Mouse (Mus musculus): Measurements from ENCODE around the gene Wdr37. TPM values are rescaled to one million over a fixed set of nuclear protein-coding genes. Genes with fewer than 3 reads are reported as not detected.

Gene Wdr37
- polyA plus RNA-seq, 1 experiment from 2014 or later: 35.6 TPM

DNA sequence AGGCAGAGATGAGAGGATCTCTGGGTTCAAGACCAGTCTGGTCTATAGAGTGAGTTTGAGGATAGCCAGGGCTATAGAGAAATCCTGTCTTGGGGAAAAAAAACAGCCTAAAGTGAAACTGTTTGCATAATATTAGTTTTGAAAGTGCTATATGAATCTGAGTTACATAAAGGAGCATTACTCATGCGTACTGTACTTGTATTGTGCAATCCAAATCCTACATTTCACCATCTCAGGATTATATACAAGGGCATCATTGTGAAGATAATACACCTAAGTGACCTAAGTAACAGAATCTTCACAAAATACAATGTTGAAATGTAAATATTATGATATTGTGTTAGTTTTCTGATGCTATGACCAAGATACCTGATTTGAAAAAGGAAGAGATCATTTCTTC is 2.1 kb upstream of the Wdr37 start:
- Histone ChIP-seq H3K9ac (replicated peaks; ENCODE audit: low read length) (no peak overlapping the region), H3K27me3 (ENCODE audit: control insufficient read depth, insufficient read depth, low read length) (no peaks in the 10 kb centered on the region), H3K9me3 (replicated peaks; ENCODE audit: control insufficient read depth, low read length) (no peaks in the 10 kb centered on the region), H3K4me3 (ENCODE audit: low read depth, low read length) (no peak overlapping the region), H3K4me2 (ENCODE audit: low read depth, low read length) (no peak overlapping the region), H3K36me3 (replicated peaks; ENCODE audit: control insufficient read depth, insufficient read depth, low read depth, low read length) (no peaks in the 10 kb centered on the region), H3K4me1 (ENCODE audit: control insufficient read depth, insufficient read depth, low read length) (no peaks in the 10 kb centered on the region), H3K27ac (replicated peaks; ENCODE audit: low read depth, low read length) (no peak overlapping the region)
- WGBS: 94% methylated on average over 1 of the region's 1 CpGs
- DNase-seq (ENCODE audit: low spot score) (no peak), ATAC-seq (replicated peaks; ENCODE audit: insufficient number of reproducible peaks, low FRiP score, low TSS enrichment, low read depth) (no peak)

DNA sequence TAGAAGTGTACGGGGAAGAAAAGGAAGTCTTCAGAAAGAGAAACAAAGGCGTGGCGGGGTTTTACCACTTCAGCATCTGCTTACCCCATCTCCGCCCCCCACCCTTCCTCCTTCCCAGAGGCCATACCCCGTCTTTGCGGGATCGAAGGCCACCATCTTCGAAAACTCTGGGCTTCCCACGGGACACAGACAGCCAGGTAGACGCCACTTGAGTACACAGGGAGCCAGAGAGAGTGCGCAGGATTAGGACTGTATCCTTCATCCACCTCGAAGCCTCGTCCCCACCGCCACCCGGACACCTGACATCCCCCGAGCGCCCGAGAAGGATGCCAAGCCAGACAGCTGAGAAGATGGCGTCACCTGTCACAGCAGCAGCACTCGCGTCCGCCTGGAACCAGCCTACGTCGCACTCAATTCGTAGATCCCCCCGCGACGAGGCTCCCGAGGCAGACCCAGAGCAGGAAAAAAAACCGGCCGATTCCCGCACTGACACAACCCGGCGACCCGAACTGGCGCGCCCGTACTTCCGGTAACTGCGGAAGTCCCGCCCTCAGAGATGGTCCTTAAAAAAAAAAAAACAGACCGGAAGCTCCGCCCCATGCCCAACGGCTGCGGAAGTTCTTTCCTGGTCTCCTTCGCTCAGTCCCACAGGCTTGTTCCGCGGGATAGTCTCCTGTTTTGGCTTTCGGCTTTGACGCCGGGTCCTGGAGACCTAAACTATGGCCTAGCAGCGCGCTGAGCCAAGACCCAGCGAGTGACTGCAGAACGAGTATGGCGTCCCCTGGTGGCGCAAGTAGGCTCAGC is 997 bp downstream of the Wdr37 start:
- Histone ChIP-seq H3K9me3 (replicated peaks; ENCODE audit: control insufficient read depth, low read length) (no peaks in the 10 kb centered on the region), H3K27ac (replicated peaks; ENCODE audit: low read depth, low read length) (peak overlapping the region; percentile 93), H3K27me3 (ENCODE audit: control insufficient read depth, insufficient read depth, low read length) (no peaks in the 10 kb centered on the region), H3K36me3 (replicated peaks; ENCODE audit: control insufficient read depth, insufficient read depth, low read depth, low read length) (no peaks in the 10 kb centered on the region), H3K9ac (replicated peaks; ENCODE audit: low read length) (peak overlapping the region; percentile 85), H3K4me3 (ENCODE audit: low read depth, low read length) (peak overlapping the region; percentile 85), H3K4me2 (ENCODE audit: low read depth, low read length) (peak overlapping the region; percentile 68), H3K4me1 (ENCODE audit: control insufficient read depth, insufficient read depth, low read length) (no peaks in the 10 kb centered on the region)
- WGBS: under 1% methylated on average over 57 of the region's 57 CpGs
- DNase-seq (ENCODE audit: low spot score) (peak; percentile 92), ATAC-seq (replicated peaks; ENCODE audit: insufficient number of reproducible peaks, low FRiP score, low TSS enrichment, low read depth) (peak; percentile 92)

DNA sequence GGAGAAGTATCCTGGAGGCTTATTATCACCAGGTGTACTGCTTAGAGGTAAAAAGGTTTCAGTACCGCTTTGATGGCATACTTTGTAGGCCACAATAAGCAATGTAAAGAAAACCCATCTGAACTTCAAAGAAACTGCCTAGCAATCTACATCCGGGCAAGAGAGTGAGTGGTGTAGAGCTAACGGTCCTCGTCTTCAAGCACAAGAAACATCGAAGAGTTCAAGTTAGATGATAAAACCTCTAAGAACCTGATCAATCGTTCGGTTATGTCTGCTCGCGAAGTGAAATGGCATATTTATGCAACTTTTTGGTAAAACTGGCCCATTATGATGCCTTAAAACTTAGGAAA is 1.6 kb downstream of the Wdr37 start:
- no peaks in the 10 kb centered on the region for H3K36me3 ChIP-seq (replicated peaks; ENCODE audit: control insufficient read depth, insufficient read depth, low read depth, low read length)
- 4% methylated on average over 9 of the region's 9 CpGs for WGBS
- ATAC-seq (replicated peaks; ENCODE audit: insufficient number of reproducible peaks, low FRiP score, low TSS enrichment, low read depth): no peak

DNA sequence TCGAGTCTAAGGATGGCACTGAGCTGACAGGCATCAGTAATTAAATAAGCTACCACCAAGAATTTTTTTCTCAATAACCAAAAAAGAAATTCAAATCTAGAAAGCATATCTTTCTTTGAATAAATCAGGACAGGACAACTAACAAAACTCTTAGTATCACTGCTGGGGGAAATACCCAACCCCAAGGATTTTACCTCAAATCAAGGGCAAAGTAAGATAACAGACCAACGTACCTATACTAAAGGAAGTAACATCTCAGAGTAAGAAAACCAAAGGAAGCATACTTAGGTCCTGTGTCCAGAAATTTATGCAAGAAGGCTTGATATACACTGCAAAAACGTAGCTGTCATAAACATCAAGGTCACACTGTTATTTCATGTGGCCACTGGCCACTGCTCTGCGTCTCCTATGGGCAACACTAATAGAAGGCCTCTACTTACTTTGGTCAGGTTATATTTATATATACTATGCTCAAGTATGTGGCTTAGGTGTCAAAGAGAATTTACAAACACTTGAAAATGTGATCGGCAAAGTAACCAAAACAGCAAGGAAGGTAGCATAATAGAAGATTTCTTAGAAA is 2.0 kb downstream of the Wdr37 start:
- H3K4me3 ChIP-seq (ENCODE audit: low read depth, low read length): peak overlapping the region; percentile 85
- DNase-seq (ENCODE audit: low spot score) (no peak), ATAC-seq (replicated peaks; ENCODE audit: insufficient number of reproducible peaks, low FRiP score, low TSS enrichment, low read depth) (no peak)
- H3K27me3 ChIP-seq (ENCODE audit: control insufficient read depth, insufficient read depth, low read length): no peaks in the 10 kb centered on the region
- H3K9me3 ChIP-seq (replicated peaks; ENCODE audit: control insufficient read depth, low read length): no peaks in the 10 kb centered on the region
- H3K9ac ChIP-seq (replicated peaks; ENCODE audit: low read length): peak overlapping the region; percentile 85
- no peak overlapping the region for H3K27ac ChIP-seq (replicated peaks; ENCODE audit: low read depth, low read length)
- no peaks in the 10 kb centered on the region for H3K36me3 ChIP-seq (replicated peaks; ENCODE audit: control insufficient read depth, insufficient read depth, low read depth, low read length)
- H3K4me1 ChIP-seq (ENCODE audit: control insufficient read depth, insufficient read depth, low read length): no peaks in the 10 kb centered on the region
- peak overlapping the region; percentile 68 for H3K4me2 ChIP-seq (ENCODE audit: low read depth, low read length)
- WGBS: 75% methylated on average over 5 of the region's 5 CpGs

More for the DNA sequence above, 1.6 kb downstream of the Wdr37 start:
- no peak for DNase-seq (ENCODE audit: low spot score)
- peak overlapping the region; percentile 85 for H3K4me3 ChIP-seq (ENCODE audit: low read depth, low read length)
- peak overlapping the region; percentile 65; the same call in 1 of the 2 replicates for H3K27ac ChIP-seq (replicated peaks; ENCODE audit: low read depth, low read length)
- peak overlapping the region; percentile 85 for H3K9ac ChIP-seq (replicated peaks; ENCODE audit: low read length)
- no peaks in the 10 kb centered on the region for H3K9me3 ChIP-seq (replicated peaks; ENCODE audit: control insufficient read depth, low read length)
- H3K4me2 ChIP-seq (ENCODE audit: low read depth, low read length): peak overlapping the region; percentile 68
- no peaks in the 10 kb centered on the region for H3K27me3 ChIP-seq (ENCODE audit: control insufficient read depth, insufficient read depth, low read length)
- no peaks in the 10 kb centered on the region for H3K4me1 ChIP-seq (ENCODE audit: control insufficient read depth, insufficient read depth, low read length)

DNA sequence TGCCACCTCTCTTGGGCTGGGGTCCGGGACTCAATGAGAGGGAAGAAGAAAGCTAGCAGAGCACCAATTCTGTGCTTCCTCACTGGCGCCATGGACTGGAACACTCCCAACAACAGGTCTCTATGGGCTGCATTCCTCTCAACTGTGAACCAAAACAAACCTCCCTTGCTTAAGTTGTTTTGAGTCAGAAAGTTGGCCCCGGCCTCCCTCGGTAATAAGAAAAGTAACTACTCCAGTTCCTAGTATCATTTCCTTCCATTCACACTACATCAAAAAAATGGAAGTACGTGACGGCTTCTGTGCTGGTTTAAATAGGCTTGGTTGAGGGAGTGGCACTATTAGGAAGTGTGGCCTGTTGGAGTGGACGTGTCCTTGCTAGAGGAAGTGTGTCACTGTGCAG is 5.1 kb downstream of the Wdr37 start:
- no peak overlapping the region for H3K4me2 ChIP-seq (ENCODE audit: low read depth, low read length)
- ATAC-seq (replicated peaks; ENCODE audit: insufficient number of reproducible peaks, low FRiP score, low TSS enrichment, low read depth): no peak
- H3K27me3 ChIP-seq (ENCODE audit: control insufficient read depth, insufficient read depth, low read length): no peaks in the 10 kb centered on the region
- no peak overlapping the region for H3K9ac ChIP-seq (replicated peaks; ENCODE audit: low read length)
- no peaks in the 10 kb centered on the region for H3K36me3 ChIP-seq (replicated peaks; ENCODE audit: control insufficient read depth, insufficient read depth, low read depth, low read length)
- no peak for DNase-seq (ENCODE audit: low spot score)
- H3K4me3 ChIP-seq (ENCODE audit: low read depth, low read length): no peak overlapping the region
- H3K4me1 ChIP-seq (ENCODE audit: control insufficient read depth, insufficient read depth, low read length): no peaks in the 10 kb centered on the region
- no peak overlapping the region for H3K27ac ChIP-seq (replicated peaks; ENCODE audit: low read depth, low read length)
- 91% methylated on average over 7 of the region's 7 CpGs for WGBS
- H3K9me3 ChIP-seq (replicated peaks; ENCODE audit: control insufficient read depth, low read length): no peaks in the 10 kb centered on the region

DNA sequence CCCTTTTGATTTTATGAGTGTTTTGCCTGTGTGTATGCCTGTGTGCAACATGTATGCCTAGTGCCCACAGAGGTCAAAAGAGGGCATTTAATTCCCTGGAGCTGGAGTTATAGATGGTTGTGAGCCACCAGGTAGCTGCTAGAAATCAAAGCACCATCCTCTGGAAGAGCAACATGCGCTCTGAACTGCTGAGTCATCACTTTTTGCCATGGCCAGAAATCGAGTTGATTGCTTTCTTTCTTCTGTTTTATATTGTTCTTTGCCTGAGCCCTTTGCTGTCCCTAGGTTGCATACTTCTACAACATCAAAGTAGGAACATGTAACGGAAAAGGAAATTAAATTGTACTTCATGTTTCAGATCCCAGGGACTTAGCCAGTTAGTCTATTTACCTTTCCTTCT is 6.7 kb downstream of the Wdr37 start:
- 84% methylated on average over 3 of the region's 3 CpGs for WGBS
- no peaks in the 10 kb centered on the region for H3K9me3 ChIP-seq (replicated peaks; ENCODE audit: control insufficient read depth, low read length)
- no peak for ATAC-seq (replicated peaks; ENCODE audit: insufficient number of reproducible peaks, low FRiP score, low TSS enrichment, low read depth)
- no peaks in the 10 kb centered on the region for H3K4me1 ChIP-seq (ENCODE audit: control insufficient read depth, insufficient read depth, low read length)
- no peaks in the 10 kb centered on the region for H3K36me3 ChIP-seq (replicated peaks; ENCODE audit: control insufficient read depth, insufficient read depth, low read depth, low read length)
- DNase-seq (ENCODE audit: low spot score): no peak
- H3K4me3 ChIP-seq (ENCODE audit: low read depth, low read length): no peak overlapping the region
- no peak overlapping the region for H3K4me2 ChIP-seq (ENCODE audit: low read depth, low read length)
- H3K27ac ChIP-seq (replicated peaks; ENCODE audit: low read depth, low read length): no peak overlapping the region
- H3K9ac ChIP-seq (replicated peaks; ENCODE audit: low read length): no peak overlapping the region
- H3K27me3 ChIP-seq (ENCODE audit: control insufficient read depth, insufficient read depth, low read length): no peaks in the 10 kb centered on the region

DNA sequence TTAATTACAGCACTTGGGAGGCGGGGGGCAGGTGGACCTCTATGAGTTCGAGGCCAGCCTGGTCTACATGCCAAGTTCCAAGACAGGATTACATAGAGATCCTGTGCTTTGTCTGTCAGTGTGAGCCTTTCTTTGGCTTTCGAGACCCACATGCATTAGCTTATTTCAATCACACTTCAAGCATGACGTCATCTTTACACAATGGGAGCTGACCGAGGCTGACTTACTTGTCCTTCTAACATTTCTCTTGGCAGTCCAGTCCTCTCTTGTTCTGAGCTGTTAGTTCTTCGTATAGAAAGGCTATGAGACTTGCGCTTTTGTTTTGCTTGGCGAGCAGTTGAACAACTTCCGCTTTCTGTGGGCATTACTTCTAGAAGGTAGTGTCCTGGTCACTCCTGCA is 10.8 kb downstream of the Wdr37 start:
- Histone ChIP-seq H3K4me1 (ENCODE audit: control insufficient read depth, insufficient read depth, low read length) (no peaks in the 10 kb centered on the region), H3K9ac (replicated peaks; ENCODE audit: low read length) (no peak overlapping the region), H3K4me3 (ENCODE audit: low read depth, low read length) (no peak overlapping the region), H3K9me3 (replicated peaks; ENCODE audit: control insufficient read depth, low read length) (no peaks in the 10 kb centered on the region), H3K4me2 (ENCODE audit: low read depth, low read length) (no peak overlapping the region), H3K36me3 (replicated peaks; ENCODE audit: control insufficient read depth, insufficient read depth, low read depth, low read length) (no peaks in the 10 kb centered on the region), H3K27me3 (ENCODE audit: control insufficient read depth, insufficient read depth, low read length) (no peaks in the 10 kb centered on the region), H3K27ac (replicated peaks; ENCODE audit: low read depth, low read length) (no peak overlapping the region)
- no peak for ATAC-seq (replicated peaks; ENCODE audit: insufficient number of reproducible peaks, low FRiP score, low TSS enrichment, low read depth)
- DNase-seq (ENCODE audit: low spot score): no peak
- WGBS: 94% methylated on average over 9 of the region's 9 CpGs

DNA sequence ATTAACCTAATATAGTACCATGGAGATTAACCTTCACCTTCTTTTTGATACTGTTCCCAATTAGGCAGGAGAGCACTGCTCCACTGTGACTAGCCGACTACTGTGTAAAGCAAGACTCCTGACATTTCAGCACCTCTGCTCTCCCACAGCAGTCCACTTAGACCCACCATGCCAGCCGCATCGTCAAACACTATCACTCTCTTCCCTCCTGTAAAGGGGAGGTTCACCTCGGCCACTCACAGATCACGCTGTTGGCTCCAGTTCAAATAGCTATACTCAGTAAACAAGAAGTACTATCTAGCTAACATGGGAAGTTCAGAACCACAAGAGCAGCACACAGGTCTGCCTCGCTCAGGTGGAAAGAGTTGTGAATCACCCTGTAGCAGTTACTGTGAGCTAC is 13.3 kb downstream of the Wdr37 start:
- Histone ChIP-seq H3K4me2 (ENCODE audit: low read depth, low read length) (no peak overlapping the region), H3K27me3 (ENCODE audit: control insufficient read depth, insufficient read depth, low read length) (no peaks in the 10 kb centered on the region), H3K36me3 (replicated peaks; ENCODE audit: control insufficient read depth, insufficient read depth, low read depth, low read length) (no peaks in the 10 kb centered on the region), H3K9ac (replicated peaks; ENCODE audit: low read length) (no peak overlapping the region), H3K27ac (replicated peaks; ENCODE audit: low read depth, low read length) (no peak overlapping the region), H3K9me3 (replicated peaks; ENCODE audit: control insufficient read depth, low read length) (no peaks in the 10 kb centered on the region), H3K4me3 (ENCODE audit: low read depth, low read length) (no peak overlapping the region), H3K4me1 (ENCODE audit: control insufficient read depth, insufficient read depth, low read length) (no peaks in the 10 kb centered on the region)
- DNase-seq (ENCODE audit: low spot score) (no peak), ATAC-seq (replicated peaks; ENCODE audit: insufficient number of reproducible peaks, low FRiP score, low TSS enrichment, low read depth) (no peak)
- WGBS: 91% methylated on average over 6 of the region's 6 CpGs

All from embryonic facial prominence, embryonic 11.5 days (tissue).